Mouse (Mus musculus): ENCODE results near the gene Arfgef3. TPM values are rescaled to one million over a fixed set of nuclear protein-coding genes. Genes with fewer than 3 reads are reported as not detected.
"Not testable (repeated sequence)": the region's sequence is repeated elsewhere in the genome, so short reads cannot be mapped to it uniquely, and the experiment has no call there.

Arfgef3 gene
- total RNA-seq, 2 experiments from 2014 or later: 89.4 to 94.9 TPM

GRCm38 (mm10) chr10:18612796-18613195 lies 131.0 kb downstream of the Arfgef3 start:
- intact Hi-C loops (cut with DNase I): no loop called here
- DNase-seq (ENCODE audit: extremely low spot score in 1 of 2, low spot score in 2 of 2): no peak

GRCm38 (mm10) chr10:18604827-18605535 lies 138.8 kb downstream of the Arfgef3 start:
- intact Hi-C loops (cut with DNase I): loop anchor here (5.0 kb wide), 1 partner anchor 213 kb away; no protein-coding TSS in a partner anchor
- not testable (repeated sequence) for DNase-seq (ENCODE audit: extremely low spot score in 1 of 2, low spot score in 2 of 2)

- intact Hi-C loops (cut with DNase I): loop anchor here (5.0 kb wide), 1 partner anchor 210 kb away; no protein-coding TSS in a partner anchor
- DNase-seq (ENCODE audit: extremely low spot score in 1 of 2, low spot score in 2 of 2): peak; percentile 50 to 74
Measured at GRCm38 (mm10) chr10:18602030-18602429, 141.7 kb downstream of the Arfgef3 start.

- DNase-seq (ENCODE audit: extremely low spot score in 1 of 2, low spot score in 2 of 2): no peak
- intact Hi-C loops (cut with DNase I): no loop called here
Measured at GRCm38 (mm10) chr10:18597601-18598000, 146.1 kb downstream of the Arfgef3 start.

GRCm38 (mm10) chr10:18589455-18589854 lies 154.3 kb downstream of the Arfgef3 start:
- intact Hi-C loops (cut with DNase I): no loop called here
- DNase-seq (ENCODE audit: extremely low spot score in 1 of 2, low spot score in 2 of 2): no peak

GRCm38 (mm10) chr10:18584188-18584587 lies 159.6 kb downstream of the Arfgef3 start:
- intact Hi-C loops (cut with DNase I): no loop called here
- no peak for DNase-seq (ENCODE audit: extremely low spot score in 1 of 2, low spot score in 2 of 2)

GRCm38 (mm10) chr10:18572581-18572980 lies 171.2 kb downstream of the Arfgef3 start:
- intact Hi-C loops (cut with DNase I): no loop called here
- DNase-seq (ENCODE audit: extremely low spot score in 1 of 2, low spot score in 2 of 2): no peak

GRCm38 (mm10) chr10:18562940-18563339 lies 180.8 kb downstream of the Arfgef3 start:
- intact Hi-C loops (cut with DNase I): loop anchor here (5.0 to 10.0 kb wide), 2 partner anchors 279 to 342 kb away; no protein-coding TSS in a partner anchor
- DNase-seq (ENCODE audit: extremely low spot score in 1 of 2, low spot score in 2 of 2): peak; percentile 27 to 47

- intact Hi-C loops (cut with DNase I): loop anchor here (5.0 to 10.0 kb wide), 2 partner anchors 281 to 343 kb away; no protein-coding TSS in a partner anchor
- DNase-seq (ENCODE audit: extremely low spot score in 1 of 2, low spot score in 2 of 2): no peak
Measured at GRCm38 (mm10) chr10:18561445-18561844, 182.3 kb downstream of the Arfgef3 start.

GRCm38 (mm10) chr10:18559076-18559475 lies 184.7 kb downstream of the Arfgef3 start:
- DNase-seq (ENCODE audit: extremely low spot score in 1 of 2, low spot score in 2 of 2); intact Hi-C loops (cut with DNase I): not testable (repeated sequence)

- intact Hi-C loops (cut with DNase I): no loop called here
- DNase-seq (ENCODE audit: extremely low spot score in 1 of 2, low spot score in 2 of 2): no peak
Measured at GRCm38 (mm10) chr10:18549321-18550216, 194.2 kb downstream of the Arfgef3 start.

- DNase-seq (ENCODE audit: extremely low spot score in 1 of 2, low spot score in 2 of 2): no peak
- intact Hi-C loops (cut with DNase I): no loop called here
Measured at GRCm38 (mm10) chr10:18547381-18547780, 196.4 kb downstream of the Arfgef3 start.

- intact Hi-C loops (cut with DNase I): no loop called here
- peak; percentile 31 to 79 for DNase-seq (ENCODE audit: extremely low spot score in 1 of 2, low spot score in 2 of 2)
Measured at GRCm38 (mm10) chr10:18545813-18546235, 197.9 kb downstream of the Arfgef3 start, which contains the start of gene Hebp2. TSS of gene Hebp2 (minus strand) at chr10:18546076.

GRCm38 (mm10) chr10:18545309-18545708 lies 198.4 kb downstream of the Arfgef3 start:
- DNase-seq (ENCODE audit: extremely low spot score in 1 of 2, low spot score in 2 of 2): no peak
- intact Hi-C loops (cut with DNase I): no loop called here

GRCm38 (mm10) chr10:18536889-18537288 lies 206.9 kb downstream of the Arfgef3 start:
- no peak for DNase-seq (ENCODE audit: extremely low spot score in 1 of 2, low spot score in 2 of 2)
- intact Hi-C loops (cut with DNase I): no loop called here

- intact Hi-C loops (cut with DNase I): no loop called here
- no peak for DNase-seq (ENCODE audit: extremely low spot score in 1 of 2, low spot score in 2 of 2)
Measured at GRCm38 (mm10) chr10:18532293-18532692, 211.5 kb downstream of the Arfgef3 start.
